Mouse (Mus musculus): ENCODE results near the gene Sytl2. TPM values are rescaled to one million over a fixed set of nuclear protein-coding genes. Genes with fewer than 3 reads are reported as not detected.

Sytl2 gene
- total RNA-seq, 2 experiments from 2014 or later, result 0.61 to 2.9 TPM

- ATAC-seq (replicated peaks; ENCODE audit: low FRiP score, poor library complexity, severe bottlenecking), result no peak
Observed at GRCm38 (mm10) chr7:90306079-90306478, 4.0 kb downstream of the Sytl2 start.

- no peak for ATAC-seq (replicated peaks; ENCODE audit: low FRiP score, poor library complexity, severe bottlenecking)
Observed at GRCm38 (mm10) chr7:90306968-90307367, 4.9 kb downstream of the Sytl2 start.

GRCm38 (mm10) chr7:90308003-90308402 is 6.0 kb downstream of the Sytl2 start:
- ATAC-seq (replicated peaks; ENCODE audit: low FRiP score, poor library complexity, severe bottlenecking), result no peak

GRCm38 (mm10) chr7:90312151-90312883 is 10.3 kb downstream of the Sytl2 start:
- no peak for ATAC-seq (replicated peaks; ENCODE audit: low FRiP score, poor library complexity, severe bottlenecking)

GRCm38 (mm10) chr7:90313421-90313820 is 11.4 kb downstream of the Sytl2 start:
- no peak for ATAC-seq (replicated peaks; ENCODE audit: low FRiP score, poor library complexity, severe bottlenecking)

- no peak for ATAC-seq (replicated peaks; ENCODE audit: low FRiP score, poor library complexity, severe bottlenecking)
Observed at GRCm38 (mm10) chr7:90316823-90317222, 14.8 kb downstream of the Sytl2 start.

GRCm38 (mm10) chr7:90319446-90319845 is 17.4 kb downstream of the Sytl2 start:
- no peak for ATAC-seq (replicated peaks; ENCODE audit: low FRiP score, poor library complexity, severe bottlenecking)

GRCm38 (mm10) chr7:90320124-90320523 is 18.1 kb downstream of the Sytl2 start:
- no peak for ATAC-seq (replicated peaks; ENCODE audit: low FRiP score, poor library complexity, severe bottlenecking)

GRCm38 (mm10) chr7:90325166-90325565 is 23.1 kb downstream of the Sytl2 start:
- no peak for ATAC-seq (replicated peaks; ENCODE audit: low FRiP score, poor library complexity, severe bottlenecking)

- ATAC-seq (replicated peaks; ENCODE audit: low FRiP score, poor library complexity, severe bottlenecking), result no peak
Observed at GRCm38 (mm10) chr7:90330200-90330599, 28.1 kb downstream of the Sytl2 start.

- ATAC-seq (replicated peaks; ENCODE audit: low FRiP score, poor library complexity, severe bottlenecking), result no peak
Observed at GRCm38 (mm10) chr7:90332483-90333065, 30.5 kb downstream of the Sytl2 start.

GRCm38 (mm10) chr7:90334362-90334761 is 32.3 kb downstream of the Sytl2 start:
- ATAC-seq (replicated peaks; ENCODE audit: low FRiP score, poor library complexity, severe bottlenecking), result no peak

- ATAC-seq (replicated peaks; ENCODE audit: low FRiP score, poor library complexity, severe bottlenecking), result no peak
Observed at GRCm38 (mm10) chr7:90334831-90335230, 32.8 kb downstream of the Sytl2 start.

GRCm38 (mm10) chr7:90335755-90336194 is 33.7 kb downstream of the Sytl2 start:
- ATAC-seq (replicated peaks; ENCODE audit: low FRiP score, poor library complexity, severe bottlenecking), result no peak

- ATAC-seq (replicated peaks; ENCODE audit: low FRiP score, poor library complexity, severe bottlenecking), result no peak
Observed at GRCm38 (mm10) chr7:90341212-90341957, 39.3 kb downstream of the Sytl2 start.

- no peak for ATAC-seq (replicated peaks; ENCODE audit: low FRiP score, poor library complexity, severe bottlenecking)
Observed at GRCm38 (mm10) chr7:90344903-90345302, 42.9 kb downstream of the Sytl2 start.

- no peak for ATAC-seq (replicated peaks; ENCODE audit: low FRiP score, poor library complexity, severe bottlenecking)
Observed at GRCm38 (mm10) chr7:90347779-90348437, 45.9 kb downstream of the Sytl2 start.

GRCm38 (mm10) chr7:90349014-90349413 is 47.0 kb downstream of the Sytl2 start:
- no peak for ATAC-seq (replicated peaks; ENCODE audit: low FRiP score, poor library complexity, severe bottlenecking)

- ATAC-seq (replicated peaks; ENCODE audit: low FRiP score, poor library complexity, severe bottlenecking), result no peak
Observed at GRCm38 (mm10) chr7:90352183-90352582, 50.1 kb downstream of the Sytl2 start.

GRCm38 (mm10) chr7:90353488-90354228 is 51.6 kb downstream of the Sytl2 start:
- no peak for ATAC-seq (replicated peaks; ENCODE audit: low FRiP score, poor library complexity, severe bottlenecking)
